ENCODE assay signal across 16 mouse cellular contexts in genomic region chr11:116161312-116161711, GRCm38 (mm10). TPM values are rescaled to one million over a fixed set of nuclear protein-coding genes. Genes with fewer than 3 reads are reported as not detected.
DNase-seq lines count a peak whose midpoint lies in the region; ATAC-seq and TF ChIP-seq lines count a peak whose summit lies in the region.
"Had no signal": no experiment of that assay in that cellular context is flagged by ENCODE, and none has a peak within 500 bp of the region (broad histone marks: within the 10 kb centered on the region; RNA-seq: fewer than 3 reads in every experiment).

No protein-coding gene starts in this region.

- no peak overlapping the region for H3K4me3 ChIP-seq in hindbrain, postnatal 0 days (ENCODE audit: low read length)
- H3K4me3 ChIP-seq in hindbrain, embryonic 14.5 days (replicated peaks; ENCODE audit: low read length), result no peak overlapping the region
- H3K4me3 ChIP-seq: forebrain, embryonic 15.5 days; left cerebral cortex, adult 2 months had no signal

- H3K4me2 ChIP-seq in hindbrain, postnatal 0 days (ENCODE audit: low read depth, low read length), result no peak overlapping the region
- H3K4me2 ChIP-seq in hindbrain, embryonic 14.5 days (replicated peaks), result no peak overlapping the region
- H3K4me2 ChIP-seq: forebrain, embryonic 15.5 days had no signal

- H3K36me3 ChIP-seq in hindbrain, postnatal 0 days (ENCODE audit: insufficient read depth, low read length), result peaks cover 14% of the 10 kb centered on the region; the same call in 1 of the 2 replicates
- peaks cover 81% of the 10 kb centered on the region for H3K36me3 ChIP-seq in hindbrain, embryonic 14.5 days (replicated peaks; ENCODE audit: control insufficient read depth, insufficient read depth)

- H3K9ac ChIP-seq in hindbrain, postnatal 0 days (replicated peaks; ENCODE audit: low read length), result no peak overlapping the region
- no peak overlapping the region for H3K9ac ChIP-seq in hindbrain, embryonic 14.5 days
- H3K9ac ChIP-seq: forebrain, embryonic 15.5 days had no signal

- H3K27me3 ChIP-seq in hindbrain, postnatal 0 days (ENCODE audit: insufficient read depth, low read length), result no peaks in the 10 kb centered on the region
- H3K27me3 ChIP-seq in hindbrain, embryonic 14.5 days (ENCODE audit: control insufficient read depth, insufficient read depth, low read length), result no peaks in the 10 kb centered on the region
- H3K27me3 ChIP-seq: forebrain, embryonic 15.5 days had no signal

- no peaks in the 10 kb centered on the region for H3K9me3 ChIP-seq in hindbrain, postnatal 0 days (ENCODE audit: low read length)
- H3K9me3 ChIP-seq in hindbrain, embryonic 14.5 days (ENCODE audit: control insufficient read depth, low read length), result no peaks in the 10 kb centered on the region
- H3K9me3 ChIP-seq: forebrain, embryonic 15.5 days had no signal

- no peak for TF ChIP-seq CTCF in hindbrain, postnatal 0 days (IDR thresholded peaks at IDR 0.05; ENCODE audit: low read depth)

- DNase-seq in hindbrain, postnatal 0 days (ENCODE audit: low spot score), result no peak
- DNase-seq in hindbrain, embryonic 14.5 days (ENCODE audit: low spot score), result no peak
- DNase-seq in urinary bladder, postnatal 14 days (ENCODE audit: low spot score), result peak; percentile 81
- DNase-seq in urinary bladder, adult 2 months (ENCODE audit: low spot score), result no peak
- DNase-seq in gonadal fat pad, adult 2 months (ENCODE audit: low read depth), result peak; percentile 81
- DNase-seq in urinary bladder, postnatal 36 days (ENCODE audit: low spot score in 2 of 2), result peak; percentile 57 to 72
- DNase-seq in adrenal gland, adult 2 months, result no peak
- no peak for DNase-seq in cerebellum, adult 11 months
- DNase-seq: cerebellum, adult 9-11 months; liver; lung, adult 2 months; midbrain, embryonic 14.5 days had no signal

- H3K27ac ChIP-seq in hindbrain, postnatal 0 days, result no peak overlapping the region
- no peak overlapping the region for H3K27ac ChIP-seq in hindbrain, embryonic 14.5 days
- H3K27ac ChIP-seq: kidney, postnatal 0 days had no signal

- WGBS in hindbrain, postnatal 0 days, result 71% methylated on average over 12 of the region's 12 CpGs
- WGBS in hindbrain, embryonic 14.5 days, result 69% methylated on average over 12 of the region's 12 CpGs

- 0 out of 2 replicates have a peak, but pooled peaks have one; percentile 10 for ATAC-seq in hindbrain, postnatal 0 days
- ATAC-seq in hindbrain, embryonic 14.5 days (ENCODE audit: low FRiP score), result no peak
- ATAC-seq: intestine, embryonic 16.5 days had no signal

- H3K4me1 ChIP-seq in hindbrain, postnatal 0 days (ENCODE audit: insufficient read depth, low read length), result no peaks in the 10 kb centered on the region
- H3K4me1 ChIP-seq in hindbrain, embryonic 14.5 days (replicated peaks; ENCODE audit: control insufficient read depth, insufficient read depth, low read length), result peaks cover under 1% of the 10 kb centered on the region; the same call in 1 of the 2 replicates

RNA-seq across cellular contexts. Expression of gene Fbf1, which starts 6.7 kb away (rescaled TPM):
- total RNA-seq in hindbrain, postnatal 0 days (2014; rRNA removed), result 68.1 and 73.5 TPM in 2 replicates
- polyA plus RNA-seq in hindbrain, postnatal 0 days (2015; fragmentation: Nextera tagmentation; extraction: Ambion mirVana), result 33.8 and 35.3 TPM in 2 replicates
- 43.0 and 45.4 TPM in 2 replicates for polyA plus RNA-seq in hindbrain, embryonic 14.5 days (2014; fragmentation: Nextera tagmentation; extraction: Ambion mirVana)
- polyA plus RNA-seq in urinary bladder, adult 2 months (2012; rRNA removed), result 46.8 and 47.7 TPM in 2 replicates
- polyA plus RNA-seq in gonadal fat pad, adult 2 months (2012; rRNA removed), result 36.0 and 43.7 TPM in 2 replicates
- 10 to 100 TPM; 30.4 to 37.8 TPM for total RNA-seq in adrenal gland, adult 2 months (2021)
- polyA plus RNA-seq in adrenal gland, adult 2 months (2012; rRNA removed), result 19.5 and 21.4 TPM in 2 replicates

RNA-seq across cellular contexts. Expression of gene Mrpl38, which starts 22.6 kb away (rescaled TPM):
- 83.9 and 94.0 TPM in 2 replicates for total RNA-seq in hindbrain, postnatal 0 days (2014; rRNA removed)
- 71.9 and 73.3 TPM in 2 replicates for polyA plus RNA-seq in hindbrain, postnatal 0 days (2015; fragmentation: Nextera tagmentation; extraction: Ambion mirVana)
- polyA plus RNA-seq in hindbrain, embryonic 14.5 days (2014; fragmentation: Nextera tagmentation; extraction: Ambion mirVana), result 79.4 and 83.1 TPM in 2 replicates
- polyA plus RNA-seq in urinary bladder, adult 2 months (2012; rRNA removed), result 21.4 and 29.3 TPM in 2 replicates
- polyA plus RNA-seq in gonadal fat pad, adult 2 months (2012; rRNA removed), result 34.4 and 49.0 TPM in 2 replicates
- total RNA-seq in adrenal gland, adult 2 months (2021), result 100 to 1,000 TPM; 102 to 108 TPM
- 134 and 167 TPM in 2 replicates for polyA plus RNA-seq in adrenal gland, adult 2 months (2012; rRNA removed)

RNA-seq across cellular contexts. Expression of gene Trim65, which starts 30.4 kb away (rescaled TPM):
- 8.2 and 9.6 TPM in 2 replicates for total RNA-seq in hindbrain, postnatal 0 days (2014; rRNA removed)
- 2.4 TPM in 2 replicates for polyA plus RNA-seq in hindbrain, postnatal 0 days (2015; fragmentation: Nextera tagmentation; extraction: Ambion mirVana)
- polyA plus RNA-seq in hindbrain, embryonic 14.5 days (2014; fragmentation: Nextera tagmentation; extraction: Ambion mirVana), result 2.7 and 2.9 TPM in 2 replicates
- 9.6 and 11.8 TPM in 2 replicates for polyA plus RNA-seq in urinary bladder, adult 2 months (2012; rRNA removed)
- polyA plus RNA-seq in gonadal fat pad, adult 2 months (2012; rRNA removed), result 8.5 and 8.8 TPM in 2 replicates
- 10 to 100 TPM in 1 of 2 experiments, 1 to 10 TPM in 1; 9.5 to 11.8 TPM for total RNA-seq in adrenal gland, adult 2 months (2021)
- polyA plus RNA-seq in adrenal gland, adult 2 months (2012; rRNA removed), result 15.9 and 16.0 TPM in 2 replicates

RNA-seq across cellular contexts. Expression of gene Trim47, which starts 34.3 kb away (rescaled TPM):
- 14.2 and 17.0 TPM in 2 replicates for total RNA-seq in hindbrain, postnatal 0 days (2014; rRNA removed)
- 9.5 and 10.1 TPM in 2 replicates for polyA plus RNA-seq in hindbrain, postnatal 0 days (2015; fragmentation: Nextera tagmentation; extraction: Ambion mirVana)
- polyA plus RNA-seq in hindbrain, embryonic 14.5 days (2014; fragmentation: Nextera tagmentation; extraction: Ambion mirVana), result 9.4 and 10.6 TPM in 2 replicates
- 33.1 and 40.7 TPM in 2 replicates for polyA plus RNA-seq in urinary bladder, adult 2 months (2012; rRNA removed)
- polyA plus RNA-seq in gonadal fat pad, adult 2 months (2012; rRNA removed), result 35.0 and 38.8 TPM in 2 replicates
- 10 to 100 TPM; 10.3 to 17.9 TPM for total RNA-seq in adrenal gland, adult 2 months (2021)
- polyA plus RNA-seq in adrenal gland, adult 2 months (2012; rRNA removed), result 49.1 and 68.9 TPM in 2 replicates

RNA-seq across cellular contexts. Expression of gene Ten1, which starts 37.3 kb away (rescaled TPM):
- total RNA-seq in hindbrain, postnatal 0 days (2014; rRNA removed), result 66.6 and 74.8 TPM in 2 replicates
- polyA plus RNA-seq in hindbrain, postnatal 0 days (2015; fragmentation: Nextera tagmentation; extraction: Ambion mirVana), result 101 and 110 TPM in 2 replicates
- 80.7 and 88.0 TPM in 2 replicates for polyA plus RNA-seq in hindbrain, embryonic 14.5 days (2014; fragmentation: Nextera tagmentation; extraction: Ambion mirVana)
- 45.1 and 57.1 TPM in 2 replicates for polyA plus RNA-seq in urinary bladder, adult 2 months (2012; rRNA removed)
- polyA plus RNA-seq in gonadal fat pad, adult 2 months (2012; rRNA removed), result 49.9 and 51.0 TPM in 2 replicates
- 10 to 100 TPM; 24.7 to 27.3 TPM for total RNA-seq in adrenal gland, adult 2 months (2021)
- 15.0 and 16.2 TPM in 2 replicates for polyA plus RNA-seq in adrenal gland, adult 2 months (2012; rRNA removed)

Comparison
In these comparisons a context has a peak if more than half of its experiments do, and no peak if none do; other contexts are left out.
1. DNase-seq: peak in urinary bladder, postnatal 14 days (single experiment), gonadal fat pad, adult 2 months (single experiment) and urinary bladder, postnatal 36 days (2 of 2); none in hindbrain, postnatal 0 days (single experiment), hindbrain, embryonic 14.5 days (single experiment), urinary bladder, adult 2 months (single experiment), adrenal gland, adult 2 months (single experiment) and cerebellum, adult 11 months (single experiment).